Mouse (Mus musculus): ENCODE results near the gene Rfx1. TPM values are rescaled to one million over a fixed set of nuclear protein-coding genes. Genes with fewer than 3 reads are reported as not detected.

Rfx1 gene
- 13.7 and 31.8 TPM in 2 replicates for polyA plus RNA-seq (2012; rRNA removed; ENCODE audit: low replicate concordance)

GRCm38 (mm10) chr8:84066291-84066930 is at the start of gene Rfx1:
Gene Rfx1, plus strand, starts transcription at chr8:84066834.

DNA sequence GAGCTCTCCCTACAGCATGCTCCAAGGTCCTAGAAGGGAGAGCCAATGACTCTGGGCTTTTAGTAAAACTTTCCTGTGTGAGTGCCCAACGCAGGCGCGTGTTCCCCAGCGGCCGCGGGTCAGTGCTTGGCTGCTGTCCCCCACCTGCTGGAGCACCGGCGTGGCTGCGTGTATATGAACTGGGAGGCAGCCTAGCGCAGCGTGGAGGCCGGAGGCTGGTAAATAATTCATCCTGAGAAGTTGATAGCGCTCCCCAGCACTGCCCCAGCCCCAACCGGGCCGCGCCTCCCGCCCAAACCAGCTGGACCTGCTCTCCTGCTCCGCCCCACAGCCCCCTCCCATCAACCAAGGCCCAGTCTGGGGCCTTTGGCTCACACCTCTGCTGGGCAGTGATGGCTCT is 45.5 kb upstream of the Rfx1 start, which contains the start of gene Palm3:
TSS of gene Palm3 (plus strand) at position 376 of the 400 bp plus-strand sequence.

GRCm38 (mm10) chr8:84042066-84042947 is 24.3 kb upstream of the Rfx1 start, which contains the start of gene Il27ra:
Gene Il27ra, minus strand, starts transcription at chr8:84042589.

GRCm38 (mm10) chr8:84044900-84045299 is 21.7 kb upstream of the Rfx1 start, which contains the start of gene Rln3:
Gene Rln3, minus strand, starts transcription at chr8:84045000.

DNA sequence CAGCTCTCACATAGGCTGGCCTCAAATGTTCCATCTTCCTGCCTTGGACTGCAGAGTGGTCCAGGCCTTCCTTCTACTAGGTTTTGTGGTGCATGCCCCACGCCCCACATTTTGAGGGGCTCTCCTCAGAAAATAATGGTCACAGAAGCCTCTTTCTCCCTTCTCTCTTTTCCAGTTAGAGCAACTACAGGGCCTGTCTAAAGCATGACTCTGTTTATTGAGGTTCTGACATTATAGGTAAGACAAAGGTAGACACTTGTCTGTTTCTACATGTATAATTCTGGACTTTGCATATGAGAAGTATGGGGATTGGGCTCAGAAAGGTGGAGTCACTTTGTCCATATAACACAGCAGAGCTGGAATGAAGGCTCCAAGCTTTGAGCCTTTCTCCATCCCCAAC is 1.6 kb upstream of the Rfx1 start, which contains the start of gene Gm10643:
TSS of gene Gm10643 (minus strand) at position 101 of the 400 bp plus-strand sequence.

GRCm38 (mm10) chr8:84104697-84105609 is 38.3 kb downstream of the Rfx1 start, which contains the start of gene Dcaf15:
Gene Dcaf15, minus strand, starts transcription at chr8:84104768.

DNA sequence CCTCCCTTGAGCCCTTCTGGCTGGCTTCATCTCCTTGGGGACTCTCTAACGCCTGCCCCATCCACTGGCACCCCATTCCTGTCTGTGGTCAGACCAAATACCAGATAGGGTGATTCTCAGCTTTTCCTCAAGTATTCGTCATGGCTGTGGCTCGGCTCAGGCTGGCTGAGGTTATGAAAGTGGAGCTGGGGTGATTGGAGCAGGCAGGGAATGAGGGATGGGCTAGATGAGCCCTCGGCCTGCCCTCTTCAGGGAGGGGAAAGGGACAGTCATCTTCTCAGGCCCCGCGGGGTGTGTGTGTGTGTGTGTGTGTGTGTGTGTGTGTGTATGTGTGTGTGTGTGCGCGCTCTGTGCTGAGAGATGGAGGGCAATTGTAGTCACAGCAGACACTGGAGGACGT is 59.0 kb downstream of the Rfx1 start, which contains the start of gene Podnl1:
TSS of gene Podnl1 (plus strand) at position 334 of the 400 bp plus-strand sequence.

Other genes with a start within 250 kb of the Rfx1 start
- gene Adgrl1, start 166.7 kb upstream of the Rfx1 start, polyA plus RNA-seq (2012; rRNA removed; ENCODE audit: low replicate concordance): 33.2 and 156 TPM in 2 replicates
- gene Gm10644, start 111.6 kb upstream of the Rfx1 start, polyA plus RNA-seq (2012; rRNA removed; ENCODE audit: low replicate concordance): 1.9 and 5.0 TPM in 2 replicates
- gene Asf1b, start 111.3 kb upstream of the Rfx1 start, polyA plus RNA-seq (2012; rRNA removed; ENCODE audit: low replicate concordance): 4.3 and 13.9 TPM in 2 replicates
- gene Prkaca, start 93.8 kb upstream of the Rfx1 start, polyA plus RNA-seq (2012; rRNA removed; ENCODE audit: low replicate concordance): 150 and 220 TPM in 2 replicates
- gene Samd1, start 69.2 kb upstream of the Rfx1 start, polyA plus RNA-seq (2012; rRNA removed; ENCODE audit: low replicate concordance): 30.8 and 82.0 TPM in 2 replicates
- 0.39 TPM in 1 of 2 replicates, not detected in the other for gene 1700067K01Rik, start 65.3 kb upstream of the Rfx1 start, polyA plus RNA-seq (2012; rRNA removed; ENCODE audit: low replicate concordance)
- 0.24 and 0.27 TPM in 2 replicates for gene 2210011C24Rik, start 54.7 kb upstream of the Rfx1 start, polyA plus RNA-seq (2012; rRNA removed; ENCODE audit: low replicate concordance)
- gene Palm3, start 45.4 kb upstream of the Rfx1 start, polyA plus RNA-seq (2012; rRNA removed; ENCODE audit: low replicate concordance): 0.24 and 2.2 TPM in 2 replicates
- 6.8 and 7.1 TPM in 2 replicates for gene Il27ra, start 24.2 kb upstream of the Rfx1 start, polyA plus RNA-seq (2012; rRNA removed; ENCODE audit: low replicate concordance)
- 0.23 and 0.31 TPM in 2 replicates for gene Rln3, start 21.8 kb upstream of the Rfx1 start, polyA plus RNA-seq (2012; rRNA removed; ENCODE audit: low replicate concordance)
- 0.59 and 2.2 TPM in 2 replicates for gene Gm10643, start 1.7 kb upstream of the Rfx1 start, polyA plus RNA-seq (2012; rRNA removed; ENCODE audit: low replicate concordance)
- gene Dcaf15, start 37.9 kb downstream of the Rfx1 start, polyA plus RNA-seq (2012; rRNA removed; ENCODE audit: low replicate concordance): 30.1 and 50.5 TPM in 2 replicates
- gene Podnl1, start 59.2 kb downstream of the Rfx1 start, polyA plus RNA-seq (2012; rRNA removed; ENCODE audit: low replicate concordance): 2.0 and 2.4 TPM in 2 replicates
- gene Cc2d1a, start 81.1 kb downstream of the Rfx1 start, polyA plus RNA-seq (2012; rRNA removed; ENCODE audit: low replicate concordance): 22.7 and 43.0 TPM in 2 replicates
- gene 4930432K21Rik, start 81.2 kb downstream of the Rfx1 start, polyA plus RNA-seq (2012; rRNA removed; ENCODE audit: low replicate concordance): 0.67 and 1.2 TPM in 2 replicates
- 0.73 and 4.0 TPM in 2 replicates for gene Nanos3, start 118.4 kb downstream of the Rfx1 start, polyA plus RNA-seq (2012; rRNA removed; ENCODE audit: low replicate concordance)
- 11.0 and 16.1 TPM in 2 replicates for gene Zswim4, start 170.2 kb downstream of the Rfx1 start, polyA plus RNA-seq (2012; rRNA removed; ENCODE audit: low replicate concordance)
- gene D8Ertd738e, start 182.9 kb downstream of the Rfx1 start, polyA plus RNA-seq (2012; rRNA removed; ENCODE audit: low replicate concordance): 129 and 160 TPM in 2 replicates
- 33.1 and 104 TPM in 2 replicates for gene Mri1, start 190.5 kb downstream of the Rfx1 start, polyA plus RNA-seq (2012; rRNA removed; ENCODE audit: low replicate concordance)
- gene Ccdc130, start 203.5 kb downstream of the Rfx1 start, polyA plus RNA-seq (2012; rRNA removed; ENCODE audit: low replicate concordance): 35.7 and 49.0 TPM in 2 replicates

Measured in subcutaneous adipose tissue, adult 2 months (tissue).